Mouse (Mus musculus) liver, embryonic 11.5 days (tissue): ENCODE results near the gene Lce1a2. TPM values are rescaled to one million over a fixed set of nuclear protein-coding genes. Genes with fewer than 3 reads are reported as not detected.

Experiments
- ATAC-seq: fragments of 200-750 bp; cut with Nextera tagmentation; replicated peaks from 2 replicates; pipeline ENCODE4 v1.8.0; 2017; ENCODE audit warnings: moderate number of reproducible peaks, mild to moderate bottlenecking, moderate TSS enrichment, moderate library complexity; ENCODE audit not compliant: low FRiP score
- DNase-seq: peaks from one replicate; pipeline ENCODE4 v3.0.0-alpha.2; 2017; ENCODE audit warnings: low spot score
- H3K27ac ChIP-seq: fragments of 300-500 bp; sonication (generic); 2 replicates; pipeline ENCODE4 v1.5.1; 2014; ENCODE audit warnings: mild to moderate bottlenecking, low read depth, low read length, control low read depth
- H3K27me3 ChIP-seq: fragments of 300-500 bp; sonication (generic); replicated peaks from 2 replicates; pipeline ENCODE4 v1.6.1; 2014; ENCODE audit warnings: low read length, mixed read lengths; ENCODE audit not compliant: control insufficient read depth, insufficient read depth
- H3K36me3 ChIP-seq: fragments of 300-500 bp; sonication (generic); 2 replicates; pipeline ENCODE4 v1.6.1; 2014; ENCODE audit warnings: mild to moderate bottlenecking, low read length, moderate library complexity, mixed read lengths; ENCODE audit not compliant: control insufficient read depth, insufficient read depth
- H3K4me1 ChIP-seq: fragments of 300-500 bp; sonication (generic); replicated peaks from 2 replicates; pipeline ENCODE4 v1.6.1; 2014; ENCODE audit warnings: low read length, mixed read lengths; ENCODE audit not compliant: control insufficient read depth, insufficient read depth
- H3K4me2 ChIP-seq: fragments of 300-500 bp; sonication (generic); 2 replicates; pipeline ENCODE4 v1.6.1; 2014; ENCODE audit warnings: mild to moderate bottlenecking, control low read depth, moderate library complexity
- H3K4me3 ChIP-seq: fragments of 300-500 bp; sonication (generic); 2 replicates; pipeline ENCODE4 v1.5.1; 2014; ENCODE audit warnings: low read depth, low read length, control low read depth
- H3K9ac ChIP-seq: fragments of 300-500 bp; sonication (generic); 2 replicates; pipeline ENCODE4 v1.6.1; 2014; ENCODE audit warnings: low read depth, low read length, control low read depth
- H3K9me3 ChIP-seq: fragments of 300-500 bp; sonication (generic); 2 replicates; pipeline ENCODE4 v1.6.1; 2016; ENCODE audit warnings: low read length, inconsistent platforms, mixed read lengths; ENCODE audit not compliant: control insufficient read depth
- WGBS: fragments of 180-500 bp; shearing (Covaris S2); extraction: QIAGEN DNeasy Blood & Tissue Kit; methylation state at CpG from one replicate; pipeline ENCODE4 v1.1.7; 2014; 5-methylcytosine and 5-hydroxymethylcytosine counted together
- polyA plus RNA-seq: library from polyadenylated mRNA; unstranded; fragments of >200 nt; fragmentation: Nextera tagmentation; extraction: Ambion mirVana; gene quantifications from 2 replicates; pipeline ENCODE4 v1.2.1, GENCODE M21; 2014

Gene Lce1a2
- polyA plus RNA-seq, 1 experiment from 2014 or later = not detected

GRCm38 (mm10) chr3:92648207-92648606 lies 21.9 kb downstream of the Lce1a2 start, which contains the start of gene Lce1a1:
Lce1a1 (minus strand) TSS chr3:92648307.
- WGBS = 76% methylated on average over 1 of the region's 1 CpGs
- ATAC-seq (no peak), DNase-seq (no peak)
- no peak within 1 kb of the TSS for H3K27ac ChIP-seq
- H3K9ac ChIP-seq = no peak within 1 kb of the TSS
- no peaks in the 10 kb centered on the region for H3K36me3 ChIP-seq
- H3K4me1 ChIP-seq = no peaks in the 10 kb centered on the region
- H3K27me3 ChIP-seq = no peaks in the 10 kb centered on the region
- H3K9me3 ChIP-seq = no peaks in the 10 kb centered on the region
- H3K4me3 ChIP-seq = no peak within 1 kb of the TSS
- no peak within 1 kb of the TSS for H3K4me2 ChIP-seq

- no peak overlapping the region for H3K4me2 ChIP-seq
- 89% methylated on average over 15 of the region's 15 CpGs for WGBS
- H3K9ac ChIP-seq = no peak overlapping the region
- DNase-seq = no peak
- H3K27ac ChIP-seq = no peak overlapping the region
- H3K9me3 ChIP-seq = no peaks in the 10 kb centered on the region
- no peaks in the 10 kb centered on the region for H3K4me1 ChIP-seq
- no peaks in the 10 kb centered on the region for H3K27me3 ChIP-seq
- H3K4me3 ChIP-seq = no peak overlapping the region
- no peaks in the 10 kb centered on the region for H3K36me3 ChIP-seq
- no peak for ATAC-seq
Measured at GRCm38 (mm10) chr3:92639854-92640253, 30.3 kb downstream of the Lce1a2 start.

- Histone ChIP-seq H3K27me3 (no peaks in the 10 kb centered on the region), H3K4me2 (no peak overlapping the region), H3K4me3 (no peak overlapping the region), H3K36me3 (no peaks in the 10 kb centered on the region), H3K4me1 (no peaks in the 10 kb centered on the region), H3K9me3 (no peaks in the 10 kb centered on the region), H3K27ac (no peak overlapping the region), H3K9ac (no peak overlapping the region)
- WGBS = 77% methylated on average over 3 of the region's 3 CpGs
- DNase-seq (no peak), ATAC-seq (no peak)
Measured at GRCm38 (mm10) chr3:92638653-92638991, 31.5 kb downstream of the Lce1a2 start.

GRCm38 (mm10) chr3:92637745-92638652 lies 32.1 kb downstream of the Lce1a2 start:
- ATAC-seq = no peak
- H3K27me3 ChIP-seq = no peaks in the 10 kb centered on the region
- H3K4me1 ChIP-seq = no peaks in the 10 kb centered on the region
- H3K9me3 ChIP-seq = no peaks in the 10 kb centered on the region
- 42% methylated on average over 1 of the region's 1 CpGs for WGBS
- no peaks in the 10 kb centered on the region for H3K36me3 ChIP-seq
- no peak for DNase-seq
- H3K4me3 ChIP-seq = no peak overlapping the region
- H3K4me2 ChIP-seq = no peak overlapping the region
- H3K9ac ChIP-seq = no peak overlapping the region
- no peak overlapping the region for H3K27ac ChIP-seq

GRCm38 (mm10) chr3:92621560-92621959 lies 48.6 kb downstream of the Lce1a2 start, which contains the start of gene Lce6a:
Lce6a (minus strand) TSS chr3:92621660.
- H3K27me3 ChIP-seq = no peaks in the 10 kb centered on the region
- no peak within 1 kb of the TSS for H3K9ac ChIP-seq
- no peak within 1 kb of the TSS for H3K27ac ChIP-seq
- no peaks in the 10 kb centered on the region for H3K36me3 ChIP-seq
- no peak within 1 kb of the TSS for H3K4me3 ChIP-seq
- H3K4me2 ChIP-seq = no peak within 1 kb of the TSS
- no peaks in the 10 kb centered on the region for H3K4me1 ChIP-seq
- ATAC-seq (no peak), DNase-seq (no peak)
- no peaks in the 10 kb centered on the region for H3K9me3 ChIP-seq
- 66% methylated on average over 2 of the region's 2 CpGs for WGBS

Other genes starting within 250 kb of the Lce1a2 start
- 7.2 and 9.1 TPM in 2 replicates for gene Gm9774, start 240.9 kb downstream of the Lce1a2 start, polyA plus RNA-seq
- gene Sprr2k, start 237.7 kb downstream of the Lce1a2 start, polyA plus RNA-seq = not detected in 2 replicates
- not detected in 2 replicates for gene Sprr1b, start 231.5 kb downstream of the Lce1a2 start, polyA plus RNA-seq
- gene Sprr3, start 211.6 kb downstream of the Lce1a2 start, polyA plus RNA-seq = not detected in 2 replicates
- gene Sprr1a, start 184.4 kb downstream of the Lce1a2 start, polyA plus RNA-seq = not detected in 2 replicates
- not detected in 2 replicates for gene Sprr4, start 169.8 kb downstream of the Lce1a2 start, polyA plus RNA-seq
- gene 2310046K23Rik, start 135.8 kb downstream of the Lce1a2 start, polyA plus RNA-seq = not detected in 2 replicates
- 0.08 TPM in 1 of 2 replicates, not detected in the other for gene Ivl, start 96.6 kb downstream of the Lce1a2 start, polyA plus RNA-seq
- 0.22 TPM in 1 of 2 replicates, not detected in the other for gene Smcp, start 81.3 kb downstream of the Lce1a2 start, polyA plus RNA-seq
- gene 2210017I01Rik, start 62.8 kb downstream of the Lce1a2 start, polyA plus RNA-seq = not detected in 2 replicates
- not detected in 2 replicates for gene Lce6a, start 48.7 kb downstream of the Lce1a2 start, polyA plus RNA-seq
- not detected in 2 replicates for gene Lce1a1, start 22.0 kb downstream of the Lce1a2 start, polyA plus RNA-seq
- gene Lce1b, start 13.4 kb downstream of the Lce1a2 start, polyA plus RNA-seq = not detected in 2 replicates
- not detected in 2 replicates for gene Lce1c, start 8.9 kb upstream of the Lce1a2 start, polyA plus RNA-seq
- not detected in 2 replicates for gene Lce1d, start 16.9 kb upstream of the Lce1a2 start, polyA plus RNA-seq
- gene Lce1e, start 38.8 kb upstream of the Lce1a2 start, polyA plus RNA-seq = not detected in 2 replicates
- gene Lce1f, start 50.0 kb upstream of the Lce1a2 start, polyA plus RNA-seq = not detected in 2 replicates
- gene Gm38119, start 68.8 kb upstream of the Lce1a2 start, polyA plus RNA-seq = not detected in 2 replicates
- not detected in 2 replicates for gene Lce1g, start 82.0 kb upstream of the Lce1a2 start, polyA plus RNA-seq
- gene Lce1h, start 94.8 kb upstream of the Lce1a2 start, polyA plus RNA-seq = not detected in 2 replicates
- gene Lce1i, start 108.6 kb upstream of the Lce1a2 start, polyA plus RNA-seq = not detected in 2 replicates
- gene Lce1j, start 120.2 kb upstream of the Lce1a2 start, polyA plus RNA-seq = not detected in 2 replicates
- not detected in 2 replicates for gene Lce1k, start 137.6 kb upstream of the Lce1a2 start, polyA plus RNA-seq
- not detected in 2 replicates for gene Kprp, start 156.9 kb upstream of the Lce1a2 start, polyA plus RNA-seq
- gene Lce1l, start 181.0 kb upstream of the Lce1a2 start, polyA plus RNA-seq = not detected in 2 replicates
- not detected in 2 replicates for gene 2310050C09Rik, start 199.9 kb upstream of the Lce1a2 start, polyA plus RNA-seq